Mouse (Mus musculus) cerebellum, adult 2 months (tissue): ENCODE data around the gene Dtd1.

Source experiments
- CTCF ChIP-seq: fragments of 200-500 bp; IDR thresholded peaks from 2 replicates; pipeline ENCODE4 v1.5.1; 2011; ENCODE audit warnings: low read depth, mild to moderate bottlenecking, control low read depth, low read length, moderate library complexity, borderline replicate concordance; ENCODE audit not compliant: insufficient read depth
- POLR2A ChIP-seq: fragments of 200-500 bp; IDR thresholded peaks from 2 replicates; pipeline ENCODE4 v1.6.1; 2011; ENCODE audit warnings: low read length, control low read depth, borderline replicate concordance; ENCODE audit not compliant: insufficient read depth

DNA sequence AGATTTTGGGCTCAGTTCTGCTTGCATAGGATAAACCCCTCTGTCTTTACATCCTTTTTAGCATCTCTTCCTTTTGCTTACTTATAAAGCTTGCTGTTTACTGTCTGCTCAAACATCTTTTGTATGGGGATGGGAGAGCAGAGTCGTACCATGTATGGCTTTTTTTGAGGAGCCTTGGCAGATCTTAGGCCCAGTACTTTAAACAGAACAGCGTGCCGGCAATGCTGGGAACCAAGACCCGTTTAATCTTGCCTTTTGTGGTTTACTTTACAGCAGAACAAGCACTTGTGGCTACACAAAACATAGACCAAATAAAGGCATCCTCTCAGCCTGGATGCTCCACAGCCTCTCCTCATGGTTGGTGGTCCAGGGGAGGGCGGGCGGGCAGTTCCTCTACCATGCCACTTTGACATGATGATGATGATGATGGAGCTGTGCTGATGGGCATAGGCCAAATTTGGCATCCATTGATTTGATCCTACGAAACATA, 170.8 kb downstream of the Dtd1 start:
- TF ChIP-seq CTCF (no peak), POLR2A (no peak)
